Mouse (Mus musculus) cerebellum, adult 11-12 months (tissue): ENCODE data around the gene Kif5c.

Experiments used
- DNase-seq: peaks from one replicate; pipeline ENCODE4 v3.0.0; 2022

Gene Kif5c

GRCm38 (mm10) chr2:49748628-49749342 is 129.7 kb downstream of the Kif5c start:
- no peak for DNase-seq

- DNase-seq: no peak
Observed at GRCm38 (mm10) chr2:49749730-49750576, 130.9 kb downstream of the Kif5c start.

GRCm38 (mm10) chr2:49751544-49752210 is 132.6 kb downstream of the Kif5c start:
- no peak for DNase-seq

GRCm38 (mm10) chr2:49752211-49752607 is 133.1 kb downstream of the Kif5c start:
- DNase-seq: peak; percentile 60

- no peak for DNase-seq
Observed at GRCm38 (mm10) chr2:49753062-49753461, 134.0 kb downstream of the Kif5c start.

- no peak for DNase-seq
Observed at GRCm38 (mm10) chr2:49755054-49755453, 136.0 kb downstream of the Kif5c start.

GRCm38 (mm10) chr2:49757616-49758015 is 138.5 kb downstream of the Kif5c start:
- DNase-seq: no peak

GRCm38 (mm10) chr2:49764331-49764946 is 145.3 kb downstream of the Kif5c start:
- no peak for DNase-seq

GRCm38 (mm10) chr2:49768916-49769315 is 149.8 kb downstream of the Kif5c start:
- no peak for DNase-seq

GRCm38 (mm10) chr2:49770440-49770839 is 151.3 kb downstream of the Kif5c start:
- DNase-seq: no peak

- no peak for DNase-seq
Observed at GRCm38 (mm10) chr2:49771172-49771571, 152.1 kb downstream of the Kif5c start.

GRCm38 (mm10) chr2:49773194-49773931 is 154.3 kb downstream of the Kif5c start:
- DNase-seq: no peak

GRCm38 (mm10) chr2:49774180-49774579 is 155.1 kb downstream of the Kif5c start:
- DNase-seq: no peak

GRCm38 (mm10) chr2:49775187-49775586 is 156.1 kb downstream of the Kif5c start:
- DNase-seq: no peak

- DNase-seq: no peak
Observed at GRCm38 (mm10) chr2:49775735-49776134, 156.6 kb downstream of the Kif5c start.

GRCm38 (mm10) chr2:49776407-49776806 is 157.3 kb downstream of the Kif5c start:
- DNase-seq: no peak

GRCm38 (mm10) chr2:49787376-49788050 is 168.4 kb downstream of the Kif5c start, which contains the start of gene Lypd6b:
Gene Lypd6b, plus strand, starts transcription at chr2:49787688.
- DNase-seq: no peak

GRCm38 (mm10) chr2:49788051-49788418 is 168.9 kb downstream of the Kif5c start:
- DNase-seq: no peak

- no peak for DNase-seq
Observed at GRCm38 (mm10) chr2:49788643-49789042, 169.5 kb downstream of the Kif5c start.

GRCm38 (mm10) chr2:49789078-49789477 is 170.0 kb downstream of the Kif5c start:
- DNase-seq: no peak

- no peak for DNase-seq
Observed at GRCm38 (mm10) chr2:49789504-49789903, 170.4 kb downstream of the Kif5c start.
